In the genomic region with DNA sequence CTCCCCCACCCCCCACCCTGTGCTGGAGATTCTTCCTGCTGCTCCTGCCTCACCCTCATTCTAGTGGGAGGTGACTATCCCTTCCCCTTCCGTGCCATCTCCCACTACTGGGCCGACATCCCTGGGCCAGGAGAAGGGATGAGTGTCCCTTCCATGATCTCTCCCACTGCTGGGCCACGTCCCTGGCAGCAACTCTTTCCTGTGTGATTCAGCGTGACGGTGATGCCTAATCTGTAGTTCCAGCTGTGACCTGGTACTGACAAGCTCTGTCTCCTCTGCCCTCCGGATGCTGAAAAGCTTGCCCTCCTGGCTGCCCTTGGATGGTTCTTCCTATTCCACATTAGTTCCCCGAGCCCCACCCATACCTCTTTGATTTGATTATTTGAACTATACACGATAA, we compare ENCODE assay signal across 20 mouse cellular contexts. TPM values are rescaled to one million over a fixed set of nuclear protein-coding genes. Genes with fewer than 3 reads are reported as not detected.
DNase-seq lines count a peak whose midpoint lies in the region; ATAC-seq and TF ChIP-seq lines count a peak whose summit lies in the region.
"Had no signal": no experiment of that assay in that cellular context is flagged by ENCODE, and none has a peak within 500 bp of the region (broad histone marks: within the 10 kb centered on the region; RNA-seq: fewer than 3 reads in every experiment).

No protein-coding gene starts in this region.

- H3K36me3 ChIP-seq in hindbrain, embryonic 11.5 days (ENCODE audit: control insufficient read depth, insufficient read depth, low read length): no peaks in the 10 kb centered on the region
- H3K36me3 ChIP-seq in hindbrain, postnatal 0 days (ENCODE audit: insufficient read depth, low read length): no peaks in the 10 kb centered on the region
- H3K36me3 ChIP-seq in neural tube, embryonic 11.5 days (ENCODE audit: control insufficient read depth, insufficient read depth, low read length): no peaks in the 10 kb centered on the region
- no peaks in the 10 kb centered on the region for H3K36me3 ChIP-seq in neural tube, embryonic 15.5 days
- H3K36me3 ChIP-seq: forebrain, embryonic 10.5 days; limb, embryonic 13.5 days; midbrain, embryonic 12.5 days had no signal

- no peak overlapping the region for H3K27ac ChIP-seq in hindbrain, embryonic 11.5 days (ENCODE audit: low read depth, low read length)
- H3K27ac ChIP-seq in hindbrain, postnatal 0 days: no peak overlapping the region
- no peak overlapping the region for H3K27ac ChIP-seq in neural tube, embryonic 11.5 days (ENCODE audit: low read depth, low read length)
- H3K27ac ChIP-seq in neural tube, embryonic 15.5 days (replicated peaks): no peak overlapping the region
- H3K27ac ChIP-seq: forebrain, embryonic 10.5 days; limb, embryonic 13.5 days; liver, embryonic 14.5 days; midbrain, embryonic 12.5 days; stomach, postnatal 0 days had no signal

- H3K4me3 ChIP-seq in hindbrain, embryonic 11.5 days (ENCODE audit: low read depth, low read length): no peak overlapping the region
- no peak overlapping the region for H3K4me3 ChIP-seq in hindbrain, postnatal 0 days (ENCODE audit: low read length)
- H3K4me3 ChIP-seq in neural tube, embryonic 11.5 days (ENCODE audit: low read depth, low read length): no peak overlapping the region
- H3K4me3 ChIP-seq in neural tube, embryonic 15.5 days (replicated peaks): no peak overlapping the region
- H3K4me3 ChIP-seq: forebrain, embryonic 10.5 days; limb, embryonic 13.5 days; midbrain, embryonic 12.5 days had no signal

- H3K4me2 ChIP-seq in hindbrain, embryonic 11.5 days (replicated peaks; ENCODE audit: low read depth, low read length): no peak overlapping the region
- no peak overlapping the region for H3K4me2 ChIP-seq in hindbrain, postnatal 0 days (ENCODE audit: low read depth, low read length)
- no peak overlapping the region for H3K4me2 ChIP-seq in neural tube, embryonic 11.5 days (ENCODE audit: low read depth)
- H3K4me2 ChIP-seq in neural tube, embryonic 15.5 days: no peak overlapping the region
- H3K4me2 ChIP-seq: limb, embryonic 13.5 days; midbrain, embryonic 12.5 days had no signal

- no peaks in the 10 kb centered on the region for H3K27me3 ChIP-seq in hindbrain, embryonic 11.5 days (ENCODE audit: control insufficient read depth, insufficient read depth, low read length)
- H3K27me3 ChIP-seq in hindbrain, postnatal 0 days (ENCODE audit: insufficient read depth, low read length): no peaks in the 10 kb centered on the region
- no peaks in the 10 kb centered on the region for H3K27me3 ChIP-seq in neural tube, embryonic 11.5 days (ENCODE audit: control insufficient read depth, insufficient read depth, low read length)
- no peaks in the 10 kb centered on the region for H3K27me3 ChIP-seq in neural tube, embryonic 15.5 days (replicated peaks)
- H3K27me3 ChIP-seq: limb, embryonic 13.5 days; midbrain, embryonic 12.5 days had no signal

- H3K9ac ChIP-seq in hindbrain, embryonic 11.5 days (ENCODE audit: low read depth, low read length): no peak overlapping the region
- no peak overlapping the region for H3K9ac ChIP-seq in hindbrain, postnatal 0 days (replicated peaks; ENCODE audit: low read length)
- H3K9ac ChIP-seq in neural tube, embryonic 11.5 days (ENCODE audit: low read length): no peak overlapping the region
- no peak overlapping the region for H3K9ac ChIP-seq in neural tube, embryonic 15.5 days (replicated peaks)
- H3K9ac ChIP-seq: forebrain, postnatal 0 days; limb, embryonic 13.5 days; liver, embryonic 14.5 days; midbrain, embryonic 12.5 days had no signal

- DNase-seq in adrenal gland, postnatal 36 days: peak; percentile 35 to 43
- no peak for DNase-seq in adrenal gland, postnatal 10 days
- no peak for DNase-seq in hindbrain, embryonic 11.5 days (ENCODE audit: low spot score)
- no peak for DNase-seq in hindbrain, postnatal 0 days (ENCODE audit: low spot score)
- no peak for DNase-seq in neural tube, embryonic 11.5 days (ENCODE audit: low spot score)
- peak; percentile 15 to 46 for DNase-seq in lung, postnatal 4 days
- DNase-seq: B cell, adult 2 months; cerebellum, adult 2 months; forebrain, postnatal 0 days; kidney, adult 2 months; layer of hippocampus, postnatal 36 days; thymus, postnatal 14 days had no signal

- WGBS in hindbrain, embryonic 11.5 days: 60% methylated on average over 8 of the region's 8 CpGs
- 43% methylated on average over 8 of the region's 8 CpGs for WGBS in hindbrain, postnatal 0 days
- WGBS in neural tube, embryonic 11.5 days: 70% methylated on average over 8 of the region's 8 CpGs
- WGBS in neural tube, embryonic 15.5 days: 36% methylated on average over 8 of the region's 8 CpGs

- no peaks in the 10 kb centered on the region; the same call in 1 of the 2 replicates for H3K4me1 ChIP-seq in hindbrain, embryonic 11.5 days (replicated peaks; ENCODE audit: control insufficient read depth, insufficient read depth, low read length)
- no peaks in the 10 kb centered on the region; the same call in none of the 2 replicates for H3K4me1 ChIP-seq in hindbrain, postnatal 0 days (ENCODE audit: insufficient read depth, low read length)
- H3K4me1 ChIP-seq in neural tube, embryonic 11.5 days (ENCODE audit: control insufficient read depth, insufficient read depth, low read length): peaks cover 23% of the 10 kb centered on the region; the same call in 1 of the 2 replicates
- H3K4me1 ChIP-seq in neural tube, embryonic 15.5 days: peaks cover 18% of the 10 kb centered on the region

- TF ChIP-seq CTCF in hindbrain, postnatal 0 days (IDR thresholded peaks at IDR 0.05; ENCODE audit: low read depth): no peak

- ATAC-seq in hindbrain, embryonic 11.5 days (ENCODE audit: low FRiP score): 0 out of 2 replicates have a peak, but pooled peaks have one; percentile 25
- ATAC-seq in hindbrain, postnatal 0 days: no peak
- 0 out of 2 replicates have a peak, but pooled peaks have one; percentile 22 for ATAC-seq in neural tube, embryonic 11.5 days (ENCODE audit: insufficient read depth, low FRiP score, low TSS enrichment)
- no peak for ATAC-seq in neural tube, embryonic 15.5 days (ENCODE audit: low FRiP score)
- ATAC-seq in frontal cortex, adult (ENCODE audit: low TSS enrichment): no peak
- ATAC-seq: forebrain, postnatal 0 days; inflammation-experienced regulatory T-cells, adult 6 months had no signal

- no peaks in the 10 kb centered on the region for H3K9me3 ChIP-seq in hindbrain, embryonic 11.5 days (ENCODE audit: control insufficient read depth, low read length)
- H3K9me3 ChIP-seq in hindbrain, postnatal 0 days (ENCODE audit: low read length): no peaks in the 10 kb centered on the region
- H3K9me3 ChIP-seq in neural tube, embryonic 11.5 days (ENCODE audit: control insufficient read depth, low read length): no peaks in the 10 kb centered on the region
- no peaks in the 10 kb centered on the region for H3K9me3 ChIP-seq in neural tube, embryonic 15.5 days (replicated peaks)
- H3K9me3 ChIP-seq: forebrain, embryonic 10.5 days; limb, embryonic 13.5 days; midbrain, embryonic 12.5 days had no signal

RNA-seq across cellular contexts. Expression of gene Frmd4b, which starts 31.3 kb away (rescaled TPM):
- 10 to 100 TPM; 18.3 to 22.1 TPM for total RNA-seq in adrenal gland, postnatal 36 days (2021)
- 10 to 100 TPM; 20.0 to 27.9 TPM for total RNA-seq in adrenal gland, postnatal 10 days (2021)
- 46.9 and 50.5 TPM in 2 replicates for polyA plus RNA-seq in hindbrain, embryonic 11.5 days (2014; fragmentation: Nextera tagmentation; extraction: Ambion mirVana)
- total RNA-seq in hindbrain, postnatal 0 days (2014; rRNA removed): 20.2 and 28.7 TPM in 2 replicates
- polyA plus RNA-seq in hindbrain, postnatal 0 days (2015; fragmentation: Nextera tagmentation; extraction: Ambion mirVana): 12.6 and 13.7 TPM in 2 replicates
- 45.2 and 50.5 TPM in 2 replicates for polyA plus RNA-seq in neural tube, embryonic 11.5 days (2014; fragmentation: Nextera tagmentation; extraction: Ambion mirVana)
- polyA plus RNA-seq in neural tube, embryonic 15.5 days (2015; fragmentation: Nextera tagmentation; extraction: Ambion mirVana): 19.8 and 20.0 TPM in 2 replicates

Comparison
In these comparisons a context has a peak if more than half of its experiments do, and no peak if none do; other contexts are left out.
1. DNase-seq: peak in adrenal gland, postnatal 36 days (2 of 2) and lung, postnatal 4 days (2 of 2); none in adrenal gland, postnatal 10 days (single experiment), hindbrain, embryonic 11.5 days (single experiment), hindbrain, postnatal 0 days (single experiment) and neural tube, embryonic 11.5 days (single experiment).
2. ATAC-seq: peak in hindbrain, embryonic 11.5 days (single experiment) and neural tube, embryonic 11.5 days (single experiment); none in hindbrain, postnatal 0 days (single experiment), neural tube, embryonic 15.5 days (single experiment) and frontal cortex, adult (single experiment).